In genomic region chr10:5185156-5186083, GRCm38 (mm10) we compare ENCODE assay signal across 16 mouse cellular contexts.
A peak's percentile ranks its signal among the peaks of the same experiment; 100 is the strongest.
DNase-seq lines count a peak whose midpoint lies in the region; ATAC-seq lines count a peak whose summit lies in the region.
"Had no signal": no experiment of that assay in that cellular context is flagged by ENCODE, and none has a peak within 500 bp of the region (broad histone marks: within the 10 kb centered on the region; RNA-seq: fewer than 3 reads in every experiment).

No protein-coding gene starts in this region.

- no peaks in the 10 kb centered on the region for H3K9me3 ChIP-seq in heart, embryonic 16.5 days (replicated peaks; ENCODE audit: control insufficient read depth, low read length)
- H3K9me3 ChIP-seq: liver, embryonic 13.5 days; stomach, embryonic 15.5 days had no signal

- peak; percentile 65; the same call in 1 of the 2 replicates for ATAC-seq in heart, embryonic 16.5 days (replicated peaks; ENCODE audit: extremely low read depth, insufficient read depth, low FRiP score)

- 48% methylated on average over 19 of the region's 19 CpGs for WGBS in heart, embryonic 16.5 days

- intact Hi-C loops in heart, postnatal 36 days (cut with DNase I): no loop called here

- H3K27ac ChIP-seq in heart, embryonic 16.5 days (ENCODE audit: low read length): peak overlapping the region; percentile 45
- H3K27ac ChIP-seq: embryonic facial prominence, embryonic 13.5 days; kidney, postnatal 0 days; liver, embryonic 13.5 days; stomach, embryonic 15.5 days had no signal

- no peaks in the 10 kb centered on the region for H3K27me3 ChIP-seq in heart, embryonic 16.5 days (ENCODE audit: control insufficient read depth, insufficient read depth, low read length)
- H3K27me3 ChIP-seq: embryonic facial prominence, embryonic 13.5 days; liver, embryonic 13.5 days; stomach, embryonic 15.5 days had no signal

- no peak overlapping the region for H3K4me2 ChIP-seq in heart, embryonic 16.5 days (ENCODE audit: low read depth, low read length)
- H3K4me2 ChIP-seq: embryonic facial prominence, embryonic 13.5 days; liver, embryonic 13.5 days; stomach, embryonic 15.5 days had no signal

- peak; percentile 90 for DNase-seq in heart, adult 11 months
- no peak for DNase-seq in heart, postnatal 36 days
- peak; percentile 95 for DNase-seq in brain, adult 2 months (ENCODE audit: low read depth, low spot score)
- DNase-seq in cerebellum, postnatal 25 days: peak; percentile 80 to 81
- DNase-seq in adrenal gland, postnatal 14 days: no peak
- DNase-seq in adrenal gland, adult 2 months: no peak
- DNase-seq in urinary bladder, postnatal 36 days (ENCODE audit: low spot score in 2 of 2): no peak
- DNase-seq: adrenal gland, adult 8-10 months; liver, embryonic 13.5 days; lung, postnatal 4 days; midbrain, embryonic 14.5 days; thymus, postnatal 25 days had no signal

- peaks cover 8% of the 10 kb centered on the region for H3K4me1 ChIP-seq in heart, embryonic 16.5 days (ENCODE audit: control insufficient read depth, insufficient read depth, low read length)
- H3K4me1 ChIP-seq: embryonic facial prominence, embryonic 13.5 days; liver, embryonic 13.5 days; stomach, embryonic 15.5 days had no signal

- H3K36me3 ChIP-seq in heart, embryonic 16.5 days (ENCODE audit: control insufficient read depth, insufficient read depth): peaks cover 19% of the 10 kb centered on the region
- H3K36me3 ChIP-seq: stomach, embryonic 15.5 days had no signal

- H3K4me3 ChIP-seq in heart, embryonic 16.5 days (ENCODE audit: low read length): no peak overlapping the region
- H3K4me3 ChIP-seq: embryonic facial prominence, embryonic 13.5 days; liver, embryonic 13.5 days; stomach, embryonic 15.5 days had no signal

- no peak overlapping the region for H3K9ac ChIP-seq in heart, embryonic 16.5 days (ENCODE audit: low read length)
- H3K9ac ChIP-seq: embryonic facial prominence, embryonic 13.5 days; liver, embryonic 13.5 days; stomach, embryonic 15.5 days had no signal

Comparison
In these comparisons a context has a peak if more than half of its experiments do, and no peak if none do; other contexts are left out.
1. DNase-seq: peak in heart, adult 11 months (single experiment), brain, adult 2 months (single experiment) and cerebellum, postnatal 25 days (2 of 2); none in heart, postnatal 36 days (0 of 2), adrenal gland, postnatal 14 days (single experiment), adrenal gland, adult 2 months (single experiment) and urinary bladder, postnatal 36 days (0 of 2).